Mouse (Mus musculus) limb, embryonic 14.5 days (tissue): ENCODE data around the gene Trappc3. TPM values are rescaled to one million over a fixed set of nuclear protein-coding genes. Genes with fewer than 3 reads are reported as not detected.

Source experiments
- ATAC-seq: fragments of 200-750 bp; cut with Nextera tagmentation; 2 replicates; pipeline ENCODE4 v1.8.0; 2017; ENCODE audit warnings: low read depth, moderate number of reproducible peaks, moderate TSS enrichment; ENCODE audit not compliant: low FRiP score
- DNase-seq: peaks from one replicate; pipeline ENCODE4 v3.0.0-alpha.2; 2015; ENCODE audit warnings: low spot score
- H3K27ac ChIP-seq: fragments of 300-500 bp; sonication (generic); replicated peaks from 2 replicates; pipeline ENCODE4 v1.5.1; 2014; ENCODE audit warnings: low read depth, mild to moderate bottlenecking, low read length, moderate library complexity, mixed read lengths
- H3K27me3 ChIP-seq: fragments of 300-500 bp; sonication (generic); 2 replicates; pipeline ENCODE4 v1.6.1; 2014; ENCODE audit warnings: low read length, mixed read lengths; ENCODE audit not compliant: control insufficient read depth, insufficient read depth
- H3K36me3 ChIP-seq: fragments of 300-500 bp; sonication (generic); 2 replicates; pipeline ENCODE4 v1.6.1; 2014; ENCODE audit warnings: mild to moderate bottlenecking, low read length, moderate library complexity, mixed read lengths; ENCODE audit not compliant: control insufficient read depth, insufficient read depth
- H3K4me1 ChIP-seq: fragments of 300-500 bp; sonication (generic); 2 replicates; pipeline ENCODE4 v1.6.1; 2014; ENCODE audit warnings: antibody characterized with exemption, low read length, mixed read lengths; ENCODE audit not compliant: control insufficient read depth, insufficient read depth
- H3K4me2 ChIP-seq: fragments of 300-500 bp; sonication (generic); replicated peaks from 2 replicates; pipeline ENCODE4 v1.6.1; 2014; ENCODE audit warnings: low read depth, mild to moderate bottlenecking, low read length, moderate library complexity; ENCODE audit not compliant: severe bottlenecking
- H3K4me3 ChIP-seq: fragments of 300-500 bp; sonication (generic); replicated peaks from 2 replicates; pipeline ENCODE4 v1.5.1; 2014; ENCODE audit warnings: low read length
- H3K9ac ChIP-seq: fragments of 300-500 bp; sonication (generic); 2 replicates; pipeline ENCODE4 v1.6.1; 2014; ENCODE audit warnings: mild to moderate bottlenecking, low read depth, low read length, moderate library complexity; ENCODE audit not compliant: severe bottlenecking
- H3K9me3 ChIP-seq: fragments of 300-500 bp; sonication (generic); 2 replicates; pipeline ENCODE4 v1.6.1; 2016; ENCODE audit warnings: low read length; ENCODE audit not compliant: control insufficient read depth
- POLR2A ChIP-seq: fragments of 200-500 bp; IDR thresholded peaks from 2 replicates; pipeline ENCODE4 v1.8.0; 2012; ENCODE audit warnings: inconsistent platforms, mild to moderate bottlenecking, moderate library complexity, borderline replicate concordance; ENCODE audit not compliant: insufficient read depth, insufficient read length; ENCODE audit errors: extremely low read depth
- WGBS: fragments of 180-500 bp; shearing (Covaris S2); extraction: QIAGEN DNeasy Blood & Tissue Kit; methylation state at CpG from one replicate; pipeline ENCODE4 v1.1.7; 2014; 5-methylcytosine and 5-hydroxymethylcytosine counted together
- polyA plus RNA-seq, 2 experiments: library from polyadenylated mRNA; depleted of rRNA in 1 of 2; stranded (reverse) in 1 of 2; unstranded in 1 of 2; fragments of >200 nt; fragmentation: Nextera tagmentation in 1 of 2; extraction: Ambion mirVana in 1 of 2; gene quantifications; 2 replicates each; pipeline versions ENCODE4 v1.2.1 to v1.2.3; 2012 to 2014

Gene Trappc3
- polyA plus RNA-seq, 2 experiments = 34.5 to 113 TPM

GRCm38 (mm10) chr4:126226640-126227039 lies 35.5 kb upstream of the Trappc3 start:
- Histone ChIP-seq H3K27ac (no peak overlapping the region), H3K4me2 (peak overlapping the region; percentile 44; the same call in 1 of the 2 replicates), H3K9me3 (no peaks in the 10 kb centered on the region), H3K27me3 (no peaks in the 10 kb centered on the region), H3K4me3 (no peak overlapping the region), H3K4me1 (no peaks in the 10 kb centered on the region), H3K36me3 (peaks cover 17% of the 10 kb centered on the region), H3K9ac (no peak overlapping the region)
- WGBS = 54% methylated on average over 12 of the region's 12 CpGs
- no peak for ATAC-seq
- no peak for TF ChIP-seq POLR2A
- no peak for DNase-seq

GRCm38 (mm10) chr4:126227077-126227761 lies 34.9 kb upstream of the Trappc3 start:
- 6% methylated on average over 18 of the region's 18 CpGs for WGBS
- H3K27ac ChIP-seq = no peak overlapping the region
- no peaks in the 10 kb centered on the region for H3K4me1 ChIP-seq
- no peak for TF ChIP-seq POLR2A
- H3K4me2 ChIP-seq = peak overlapping the region; percentile 44
- no peaks in the 10 kb centered on the region for H3K9me3 ChIP-seq
- H3K9ac ChIP-seq = no peak overlapping the region
- DNase-seq (peak; percentile 85), ATAC-seq (peak; percentile 56; the same call in 1 of the 2 replicates)
- peak overlapping the region; percentile 19 for H3K4me3 ChIP-seq
- H3K36me3 ChIP-seq = peaks cover 23% of the 10 kb centered on the region
- H3K27me3 ChIP-seq = no peaks in the 10 kb centered on the region

GRCm38 (mm10) chr4:126228144-126228543 lies 34.0 kb upstream of the Trappc3 start:
- Histone ChIP-seq H3K9ac (no peak overlapping the region), H3K27me3 (no peaks in the 10 kb centered on the region), H3K9me3 (no peaks in the 10 kb centered on the region), H3K4me2 (no peak overlapping the region), H3K4me1 (no peaks in the 10 kb centered on the region), H3K4me3 (no peak overlapping the region), H3K36me3 (peaks cover 32% of the 10 kb centered on the region), H3K27ac (no peak overlapping the region)
- 30% methylated on average over 5 of the region's 5 CpGs for WGBS
- no peak for TF ChIP-seq POLR2A
- DNase-seq (no peak), ATAC-seq (no peak)

GRCm38 (mm10) chr4:126229900-126230299 lies 32.2 kb upstream of the Trappc3 start:
- peaks cover 50% of the 10 kb centered on the region for H3K36me3 ChIP-seq
- no peak overlapping the region for H3K4me3 ChIP-seq
- H3K27me3 ChIP-seq = no peaks in the 10 kb centered on the region
- DNase-seq = no peak
- TF ChIP-seq POLR2A = no peak
- H3K4me2 ChIP-seq = no peak overlapping the region
- no peak overlapping the region for H3K27ac ChIP-seq
- no peaks in the 10 kb centered on the region for H3K4me1 ChIP-seq
- WGBS = 60% methylated on average over 7 of the region's 7 CpGs
- H3K9me3 ChIP-seq = no peaks in the 10 kb centered on the region
- H3K9ac ChIP-seq = no peak overlapping the region
- no peak for ATAC-seq

- peaks cover 89% of the 10 kb centered on the region for H3K36me3 ChIP-seq
- ATAC-seq = no peak
Measured at GRCm38 (mm10) chr4:126233676-126234308, 28.3 kb upstream of the Trappc3 start.

More at GRCm38 (mm10) chr4:126233676-126234308, 28.3 kb upstream of the Trappc3 start:
- WGBS = 89% methylated on average over 29 of the region's 29 CpGs
- Histone ChIP-seq H3K9me3 (no peaks in the 10 kb centered on the region), H3K4me2 (no peak overlapping the region), H3K4me1 (no peaks in the 10 kb centered on the region), H3K27ac (no peak overlapping the region), H3K9ac (no peak overlapping the region), H3K27me3 (no peaks in the 10 kb centered on the region), H3K4me3 (no peak overlapping the region)
- no peak for TF ChIP-seq POLR2A
- DNase-seq = no peak
